Mouse (Mus musculus) liver, embryonic 16.5 days (tissue): ENCODE data around the gene Tm2d1. TPM values are rescaled to one million over a fixed set of nuclear protein-coding genes. Genes with fewer than 3 reads are reported as not detected.

Source experiments
- polyA plus RNA-seq: library from polyadenylated mRNA; unstranded; fragments of >200 nt; fragmentation: Nextera tagmentation; extraction: Ambion mirVana; gene quantifications from 2 replicates; pipeline ENCODE4 v1.2.1, GENCODE M21; 2015

Gene Tm2d1
- polyA plus RNA-seq, 1 experiment from 2014 or later, result 28.6 TPM

Other genes with a start within 250 kb of the Tm2d1 start
- gene Patj, start 12.5 kb upstream of the Tm2d1 start, polyA plus RNA-seq, result 2.1 and 3.3 TPM in 2 replicates